Mouse (Mus musculus) cerebellum, adult 9-10 months (tissue): ENCODE measurements around the gene Ubash3b.

Experiments used
- DNase-seq: peaks from one replicate; pipeline ENCODE4 v3.0.0; 2022

Ubash3b gene

DNA sequence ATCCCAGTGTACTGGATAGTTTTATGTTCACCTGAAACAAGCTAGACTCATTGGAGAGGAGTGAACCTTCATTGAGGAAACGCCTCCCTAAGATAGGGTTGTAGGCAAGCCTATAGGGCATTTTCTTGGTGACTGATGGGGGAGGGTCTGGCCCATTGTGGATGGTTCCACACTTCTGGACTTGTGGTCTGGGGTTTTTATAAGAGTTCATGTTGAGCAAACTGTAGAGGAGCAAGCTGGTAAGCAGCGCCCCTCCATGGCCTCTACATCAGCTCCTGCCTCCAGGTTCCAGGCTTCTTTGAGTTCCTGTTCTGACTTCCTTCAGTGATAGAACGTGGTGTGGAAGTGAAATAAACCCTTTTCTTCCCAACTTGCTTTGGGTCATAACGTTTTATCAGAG, 866 bp upstream of the Ubash3b start:
- DNase-seq: no peak

DNA sequence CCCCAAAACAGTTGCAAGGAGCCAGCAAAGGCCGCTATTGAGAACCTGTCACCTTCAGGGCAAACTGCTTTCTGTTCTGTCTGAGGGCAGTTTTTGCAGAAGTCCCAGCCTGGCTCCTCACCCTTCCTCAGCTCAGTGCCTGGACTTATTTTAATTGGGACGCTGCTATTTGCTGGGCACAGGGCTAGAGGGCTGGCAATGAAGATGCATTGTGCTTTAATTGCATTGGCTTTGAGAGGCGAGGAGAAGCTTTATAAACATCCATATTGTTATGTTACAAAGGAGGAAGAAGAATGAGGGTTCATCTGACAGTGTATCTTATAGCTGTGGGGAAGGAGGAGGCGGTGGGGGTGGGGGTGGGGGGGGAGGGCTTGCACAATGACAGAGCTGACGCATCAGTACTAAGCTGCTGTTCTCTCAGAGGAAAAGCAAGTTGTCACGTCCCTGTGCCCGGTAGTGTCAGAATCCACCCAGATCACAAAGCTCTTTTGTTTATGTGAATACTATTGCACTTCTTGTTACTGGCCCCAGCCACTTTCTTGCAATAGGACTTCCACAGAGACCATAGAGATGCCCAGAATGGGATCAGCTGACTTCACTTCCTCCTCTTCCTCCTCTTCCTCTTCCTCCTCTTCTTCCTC, 841 bp downstream of the Ubash3b start:
- DNase-seq: no peak

DNA sequence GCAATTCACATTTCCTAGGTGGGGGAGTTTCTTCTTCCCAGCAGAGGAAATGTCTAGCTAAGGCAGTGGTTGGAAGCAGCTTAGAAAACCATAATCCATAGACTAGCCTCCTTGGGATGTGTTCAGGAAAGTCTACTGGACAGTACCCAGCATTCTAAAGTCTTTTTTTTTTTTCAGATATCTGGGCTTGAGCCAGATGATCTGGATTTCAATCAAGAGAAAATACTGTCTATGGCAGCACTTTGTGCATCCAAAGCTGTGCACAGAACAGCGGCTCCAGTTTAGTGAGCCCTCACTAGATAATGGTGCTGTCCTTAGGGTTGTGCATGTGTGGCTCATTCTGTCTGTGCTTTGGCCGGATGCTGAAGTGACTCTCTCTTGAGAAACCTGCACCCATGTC, 2.3 kb downstream of the Ubash3b start:
- peak; percentile 41 for DNase-seq

DNA sequence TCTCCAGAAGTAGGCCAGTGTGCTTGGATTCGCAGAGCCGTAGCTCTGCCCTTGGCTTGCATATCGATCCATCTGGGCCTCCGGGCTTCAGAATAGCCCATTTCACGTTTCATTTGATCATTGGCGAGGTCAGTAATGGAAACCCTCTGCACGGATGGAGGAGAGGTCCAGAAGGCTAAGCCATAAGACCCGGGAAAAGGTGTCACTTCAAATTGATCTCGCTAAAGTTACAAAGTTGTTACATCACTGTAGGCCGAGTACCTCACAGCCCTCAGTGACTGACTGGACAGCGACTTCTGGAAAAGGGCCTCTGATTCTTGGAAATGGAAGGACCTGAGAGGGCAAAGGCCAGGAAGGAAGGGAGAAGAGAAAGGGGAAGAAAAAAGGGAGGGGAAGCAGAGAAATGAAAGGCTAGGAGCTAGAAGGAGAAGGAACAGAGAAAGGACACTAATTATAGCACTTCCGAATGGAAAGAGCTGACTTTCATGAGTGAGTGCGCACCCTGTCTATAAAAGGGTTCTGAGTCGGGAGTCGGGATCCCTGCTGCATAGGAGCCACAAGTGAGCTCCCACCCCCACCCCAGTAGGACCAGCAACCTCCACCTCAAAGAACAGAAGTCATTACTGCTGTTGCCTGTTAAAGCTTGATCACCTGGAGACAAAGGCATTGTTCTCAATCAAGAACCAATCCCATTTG, 3.5 kb downstream of the Ubash3b start:
- no peak for DNase-seq

DNA sequence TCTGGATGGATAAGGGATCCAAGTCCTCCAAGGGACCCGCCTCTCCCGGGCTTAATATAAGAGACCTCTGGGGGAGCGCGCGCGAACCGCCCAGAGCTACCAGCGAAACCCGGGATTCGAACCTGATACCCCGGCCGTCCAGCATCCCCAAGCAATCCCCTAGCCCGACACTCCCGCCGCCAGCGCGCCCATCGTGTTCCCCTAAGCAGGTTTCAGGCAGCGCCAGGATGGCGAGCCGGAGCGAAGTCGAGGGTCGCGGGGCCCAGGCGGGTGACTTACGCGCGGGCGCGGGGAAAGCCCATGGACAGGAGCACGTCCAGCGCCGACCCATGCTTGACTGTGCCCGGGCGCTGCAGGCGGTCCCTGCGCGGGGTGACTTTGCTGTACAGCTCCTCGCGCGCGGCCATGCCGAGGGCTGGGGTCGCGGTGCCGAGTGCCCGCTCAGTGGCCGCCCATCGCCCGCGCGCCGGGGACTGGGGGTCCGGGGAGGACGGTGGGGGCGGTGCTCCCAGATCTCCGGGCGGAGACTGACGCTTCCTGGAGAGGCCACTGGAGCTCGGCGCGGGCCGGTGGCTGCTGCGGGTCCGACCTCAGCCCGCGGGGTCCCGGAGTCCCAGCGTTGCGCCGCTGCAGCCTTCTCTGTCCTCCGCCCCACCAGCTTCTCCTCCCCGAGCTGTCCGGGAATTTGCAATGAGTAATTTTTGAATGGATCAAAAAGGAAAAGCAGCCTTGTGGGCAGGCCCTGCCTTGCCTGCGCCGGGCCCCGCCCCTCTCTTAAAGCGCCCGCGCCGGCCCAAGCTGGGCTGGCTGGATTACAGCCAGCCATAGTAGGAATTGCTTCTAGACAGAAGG, 4.3 kb downstream of the Ubash3b start:
- DNase-seq: peak; percentile 93

DNA sequence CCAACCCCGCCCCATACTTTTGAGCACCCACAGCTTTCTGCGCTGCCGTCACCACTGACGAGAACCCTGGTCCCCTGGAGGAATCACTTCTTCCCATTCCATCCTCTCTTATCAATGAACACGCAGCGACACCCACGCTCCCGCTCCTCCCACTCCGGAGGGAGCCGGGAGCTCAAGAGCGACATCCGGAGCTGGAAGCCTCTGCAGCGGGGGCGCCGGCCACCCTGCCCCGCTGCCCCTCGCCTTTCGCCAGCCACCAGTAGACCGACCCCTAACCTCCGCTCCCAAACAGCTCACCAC, 4.8 kb downstream of the Ubash3b start:
- DNase-seq: no peak

DNA sequence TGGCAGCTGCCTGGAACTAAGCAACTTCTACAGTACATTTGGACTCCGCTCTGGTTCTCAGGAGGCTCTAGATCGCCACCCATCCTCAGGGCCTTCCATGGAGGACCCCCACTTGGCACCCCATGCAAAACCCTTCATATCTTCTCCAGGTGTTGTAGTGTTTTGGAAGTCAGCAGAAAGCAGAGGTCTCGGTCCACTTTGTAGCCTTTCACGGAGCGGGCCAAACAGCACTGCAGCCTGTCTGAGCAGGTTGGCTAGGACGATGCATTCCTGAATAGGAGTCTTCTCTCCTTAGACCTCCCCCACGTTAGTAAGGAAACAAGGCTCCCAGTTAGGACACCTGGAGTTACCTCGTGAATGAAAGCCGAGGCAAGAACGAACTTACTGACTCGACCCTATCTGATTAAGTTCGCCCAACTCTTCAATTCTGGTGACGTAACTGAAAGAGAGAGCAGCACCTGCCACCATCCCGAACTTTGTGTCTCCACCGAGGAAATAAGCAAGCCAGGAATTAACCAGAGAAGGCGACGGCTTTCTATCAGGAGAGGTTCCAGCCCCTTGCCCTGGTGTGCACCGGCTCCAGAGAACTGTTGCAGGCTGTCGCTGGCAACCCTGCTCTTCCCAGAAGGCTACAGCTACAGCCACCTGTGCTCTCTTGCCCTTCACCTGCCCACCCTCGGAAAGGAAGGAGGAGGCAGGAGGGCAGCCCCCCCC, 5.3 kb downstream of the Ubash3b start:
- peak; percentile 73 for DNase-seq

DNA sequence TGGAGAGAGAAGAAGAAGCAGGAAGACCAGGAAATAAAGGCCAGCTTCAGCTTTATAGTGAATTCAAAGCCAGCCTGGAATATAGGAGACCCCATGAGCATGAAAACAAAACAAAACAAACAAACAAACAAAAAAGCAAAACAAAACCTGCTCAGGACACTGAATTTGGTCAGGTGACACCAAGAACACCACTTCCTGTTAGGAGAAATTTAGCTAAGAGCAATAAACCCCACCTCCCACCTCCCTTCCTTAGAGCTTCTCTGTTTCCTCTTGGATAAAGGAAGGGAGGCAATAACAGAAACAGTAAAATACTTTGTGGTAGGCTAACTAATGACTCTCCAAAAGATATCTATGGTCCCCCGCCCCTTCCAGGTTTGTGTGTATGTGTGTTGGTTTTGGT, 7.5 kb downstream of the Ubash3b start:
- DNase-seq: no peak

DNA sequence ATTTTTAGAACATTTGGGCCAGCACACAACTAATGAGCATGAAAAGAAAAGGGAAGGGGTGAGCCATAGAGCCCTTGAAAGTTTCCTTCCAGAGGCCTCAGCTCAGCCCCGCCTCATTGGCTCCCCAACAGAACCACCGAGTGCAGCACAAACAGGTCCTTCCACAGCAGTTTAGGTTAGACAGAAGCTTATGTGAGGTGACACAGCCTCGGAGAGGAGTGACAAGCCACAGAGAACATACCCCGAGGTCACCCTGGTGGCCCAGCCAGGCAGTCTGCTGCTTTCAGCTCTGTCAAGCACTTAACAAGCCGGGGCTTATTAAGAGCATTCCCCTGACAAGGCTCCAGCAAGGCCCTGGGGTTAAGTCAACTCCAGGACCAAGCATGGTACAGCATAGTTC, 8.4 kb downstream of the Ubash3b start:
- DNase-seq: peak; percentile 55

DNA sequence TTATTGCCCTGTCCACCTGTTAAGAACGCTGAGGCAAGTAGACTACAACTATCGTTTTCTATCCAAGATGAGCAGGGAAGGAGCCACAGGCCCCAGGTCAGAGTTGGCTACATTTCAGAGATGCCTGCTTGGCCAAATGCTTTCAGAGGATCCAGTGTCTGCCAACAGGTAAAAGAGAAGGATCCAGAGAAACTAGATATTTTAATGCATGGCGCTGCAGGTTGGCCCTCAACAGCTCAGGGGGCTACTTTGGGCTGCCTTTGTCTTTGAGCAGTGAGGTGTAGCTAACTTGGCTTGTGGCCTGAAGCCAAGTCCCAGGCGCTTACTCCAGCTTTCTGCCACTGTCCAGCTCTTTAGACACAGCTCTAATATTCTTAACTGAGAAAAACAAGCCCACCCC, 10.0 kb downstream of the Ubash3b start:
- DNase-seq: peak; percentile 85

DNA sequence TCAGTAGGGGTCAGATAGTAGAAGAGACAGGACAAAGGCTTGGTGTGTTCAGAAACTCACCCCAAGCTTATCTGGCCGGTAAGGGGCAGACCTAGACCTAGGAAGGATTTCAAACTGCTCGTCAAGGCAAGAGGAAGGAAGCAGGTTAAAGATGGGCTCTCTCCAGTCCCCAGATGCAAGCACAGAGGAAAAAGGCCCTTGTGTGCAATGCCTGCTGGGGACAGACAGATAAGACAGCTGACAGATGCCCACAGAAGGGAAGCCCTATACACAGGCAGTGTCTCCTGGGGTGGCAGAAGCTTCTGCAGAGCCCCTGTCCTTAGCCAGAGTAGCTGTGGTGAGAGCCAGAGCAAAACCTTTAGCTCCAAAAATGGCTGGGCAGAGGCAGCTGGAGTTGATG, 11.6 kb downstream of the Ubash3b start:
- no peak for DNase-seq

DNA sequence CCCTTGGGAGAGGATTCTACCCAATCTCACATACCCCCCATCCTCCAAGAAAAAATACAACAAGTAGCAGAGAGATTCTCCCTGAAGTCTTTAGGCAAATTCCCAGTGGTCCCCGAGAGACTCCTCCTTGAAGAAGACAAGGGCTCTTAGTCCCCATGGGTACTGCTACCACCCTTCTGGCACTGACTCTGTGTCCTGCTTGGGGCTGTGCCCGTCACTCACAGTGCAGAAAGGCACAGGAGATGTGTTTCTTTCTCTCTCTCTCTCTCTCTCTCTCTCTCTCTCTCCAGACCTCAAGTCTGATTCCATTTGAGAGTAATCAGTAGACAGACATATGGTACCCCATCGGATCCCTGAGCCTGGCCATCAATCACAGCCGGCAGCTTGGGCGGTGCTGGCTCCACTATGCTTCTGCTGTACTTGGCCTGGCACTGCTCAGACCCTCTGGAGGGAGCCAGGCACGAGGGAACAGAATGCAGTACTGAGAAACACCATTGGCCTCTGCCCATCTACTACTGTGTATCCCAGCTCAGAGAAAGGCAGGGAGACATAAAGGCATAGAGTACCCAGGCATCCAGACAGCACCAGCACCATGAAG, 12.3 kb downstream of the Ubash3b start:
- DNase-seq: peak; percentile 89

DNA sequence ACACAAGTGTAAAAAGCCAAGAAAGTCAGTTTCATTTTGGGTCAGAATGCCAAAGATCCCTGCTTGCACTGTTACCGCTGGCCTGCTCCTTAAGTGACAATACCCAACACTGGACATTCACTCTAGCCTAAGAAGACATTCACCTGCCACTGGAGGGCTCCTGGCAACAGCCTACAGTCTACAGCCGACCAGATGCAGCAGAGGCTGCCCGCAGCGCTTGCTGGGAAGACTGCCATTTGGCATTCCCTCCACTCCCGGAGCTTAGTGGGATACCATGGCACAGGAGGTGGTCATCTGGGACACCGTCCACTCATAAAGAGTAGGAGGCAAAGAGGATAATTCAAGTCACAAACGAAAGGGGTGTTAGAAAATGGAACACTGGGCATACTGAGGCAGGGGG, 12.9 kb downstream of the Ubash3b start:
- peak; percentile 83 for DNase-seq

DNA sequence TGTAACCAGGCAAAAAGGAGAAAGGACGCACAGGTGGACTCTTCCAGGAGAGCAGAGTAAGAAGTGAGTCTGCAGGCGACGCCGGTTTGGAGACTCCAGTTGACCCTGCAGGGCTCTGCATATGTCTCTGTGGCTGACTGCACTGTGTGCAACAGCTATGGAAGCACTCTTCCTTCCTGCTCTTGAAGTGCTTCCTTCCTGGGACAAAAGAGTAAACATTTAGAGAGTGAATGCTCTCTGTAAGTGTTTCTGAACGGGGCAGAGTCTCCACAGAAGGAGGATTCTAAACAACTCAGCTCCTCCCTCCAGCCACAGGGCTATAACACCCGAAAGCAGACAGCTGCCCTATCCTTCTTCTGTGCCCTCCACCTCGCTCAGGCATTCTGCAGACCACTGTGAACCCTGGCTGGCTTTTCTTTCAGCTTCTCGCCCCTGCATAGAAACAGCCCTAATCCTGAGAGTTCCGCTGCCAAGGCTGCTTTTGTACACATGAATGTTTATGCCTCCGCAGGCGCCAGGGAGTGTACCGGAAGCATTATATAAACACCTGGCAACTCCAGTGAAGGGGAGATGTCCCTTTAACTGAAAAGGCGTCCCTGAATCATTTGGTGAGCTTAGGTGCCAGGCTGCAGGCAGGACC, 14.2 kb downstream of the Ubash3b start:
- DNase-seq: no peak

DNA sequence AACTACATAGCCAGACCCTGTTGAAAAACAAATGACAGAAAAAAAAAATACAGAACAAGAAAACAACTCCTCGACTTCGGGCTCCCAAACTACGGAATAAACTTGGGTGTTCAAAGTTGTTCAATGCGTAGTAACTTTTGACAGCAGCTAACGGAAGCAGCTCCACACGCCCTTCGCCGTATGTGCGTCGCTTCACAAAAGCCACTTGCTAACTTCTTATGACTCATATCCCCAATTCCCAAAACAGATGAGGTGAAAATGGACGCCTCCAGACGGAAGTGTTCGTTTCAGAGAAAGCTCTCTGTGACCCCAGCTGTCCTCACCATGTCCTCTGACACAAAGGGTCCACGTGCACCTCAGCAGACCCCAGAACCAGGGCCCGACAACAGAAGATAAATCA, 17.7 kb downstream of the Ubash3b start:
- no peak for DNase-seq

DNA sequence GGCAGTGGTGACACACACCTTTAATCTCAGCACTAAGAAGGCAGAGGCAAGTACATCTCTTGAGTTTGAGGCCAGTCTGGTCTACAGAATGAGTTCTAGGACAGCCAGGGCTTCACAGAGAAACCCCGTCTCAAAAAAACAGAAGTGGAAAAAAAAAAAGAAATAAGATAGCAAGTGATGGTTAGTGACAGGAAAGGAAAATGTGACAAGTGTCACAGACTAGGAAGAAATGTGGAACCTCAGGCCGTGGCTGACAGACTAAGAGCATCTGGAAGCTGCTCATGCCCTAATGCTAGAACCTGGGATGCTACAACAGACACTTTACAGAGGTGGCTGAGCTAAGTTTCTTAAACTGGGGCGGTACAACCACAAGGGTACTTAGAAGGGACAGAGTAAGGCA, 18.4 kb downstream of the Ubash3b start:
- DNase-seq: no peak

DNA sequence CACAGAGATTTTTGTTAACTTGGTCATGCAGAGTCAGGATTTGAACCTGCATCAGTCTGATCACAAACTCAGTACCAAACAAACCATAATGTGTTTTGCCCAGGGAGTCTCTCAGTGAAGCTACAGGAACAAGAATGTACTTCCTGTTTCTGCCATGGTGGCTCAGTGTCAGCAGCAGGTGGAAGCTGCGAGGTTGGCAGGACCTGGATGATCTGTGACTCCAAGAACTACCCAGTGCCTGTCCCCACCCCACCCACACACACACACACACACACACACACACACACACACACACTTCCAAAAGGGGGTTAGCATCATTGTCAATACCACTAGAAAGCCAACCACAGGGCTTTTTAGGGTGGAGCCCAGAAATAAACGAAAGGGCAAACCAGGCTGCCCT, 20.5 kb downstream of the Ubash3b start:
- no peak for DNase-seq

DNA sequence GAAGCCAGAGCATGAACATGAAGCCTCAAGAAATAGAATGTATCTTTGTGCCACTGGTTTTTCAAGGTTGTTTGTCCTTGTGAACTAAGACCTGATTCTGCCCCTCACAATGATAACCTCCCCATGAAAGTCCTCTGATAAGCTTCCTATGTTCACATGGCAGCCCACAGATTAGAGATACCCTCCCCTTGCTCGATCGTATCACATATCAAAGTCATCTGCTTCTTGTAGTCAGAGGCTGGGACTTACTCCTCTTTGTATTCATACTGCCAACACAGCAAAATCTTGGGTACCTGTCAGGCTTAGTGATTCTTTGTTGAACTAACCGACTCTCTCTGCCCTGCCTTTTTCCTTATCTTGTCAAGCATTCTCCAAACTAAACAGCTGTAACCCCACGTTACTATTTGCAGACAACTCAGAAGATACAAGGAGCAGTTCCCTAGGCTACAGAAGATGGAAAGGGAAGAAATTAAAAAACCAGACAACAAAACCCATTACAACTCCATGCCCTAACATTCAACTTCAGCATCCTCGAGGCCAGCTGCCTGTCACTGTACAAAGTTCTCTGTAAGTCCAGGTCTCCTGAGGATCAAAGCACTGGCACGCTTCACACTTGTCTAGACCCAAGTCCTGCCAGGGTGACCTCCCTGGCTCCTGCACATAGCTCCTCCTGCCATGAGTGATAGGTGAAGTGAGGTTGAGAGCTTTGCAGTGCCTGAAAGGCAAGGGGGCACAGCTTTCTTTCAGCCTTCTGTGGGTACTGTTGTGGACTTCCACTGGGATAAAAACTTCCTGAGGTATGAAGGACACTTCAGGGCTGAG, 22.3 kb downstream of the Ubash3b start:
- DNase-seq: no peak

DNA sequence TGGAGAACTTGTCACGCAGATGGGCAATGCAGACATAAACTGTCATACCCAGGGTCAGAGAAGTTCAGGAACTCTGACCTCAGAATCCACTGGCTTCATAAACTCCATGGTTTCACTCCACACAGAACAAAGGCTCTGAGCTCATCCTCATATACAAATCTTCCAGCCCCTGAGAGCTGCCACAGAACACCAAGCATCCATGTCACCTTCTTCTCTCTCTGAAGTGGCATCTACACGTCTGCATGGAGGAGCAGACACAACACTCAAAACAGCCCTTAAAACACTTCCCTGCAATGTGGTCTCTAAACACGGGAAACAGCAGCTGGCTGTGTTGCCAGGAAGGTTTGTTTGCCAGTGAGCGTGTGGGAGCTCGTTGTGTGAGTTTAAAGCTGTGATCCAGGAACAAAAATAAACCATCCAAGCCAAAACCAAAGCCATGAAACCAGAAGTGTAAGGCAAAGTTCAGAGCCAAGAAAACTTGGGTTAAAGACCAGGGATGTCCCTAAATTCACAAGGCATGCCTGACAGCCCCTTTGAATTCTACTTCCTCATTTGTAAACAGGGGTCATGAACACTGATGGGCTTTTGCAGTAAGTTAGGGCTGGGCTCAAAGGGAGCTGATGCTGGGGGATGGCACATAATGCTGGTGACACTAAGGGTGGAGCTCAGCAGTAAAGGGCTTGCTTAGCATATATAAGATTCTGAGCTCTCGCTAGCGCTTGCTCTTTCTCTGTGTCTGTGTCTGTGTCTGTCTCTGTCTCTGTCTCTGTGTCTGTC, 24.6 kb downstream of the Ubash3b start:
- DNase-seq: no peak

DNA sequence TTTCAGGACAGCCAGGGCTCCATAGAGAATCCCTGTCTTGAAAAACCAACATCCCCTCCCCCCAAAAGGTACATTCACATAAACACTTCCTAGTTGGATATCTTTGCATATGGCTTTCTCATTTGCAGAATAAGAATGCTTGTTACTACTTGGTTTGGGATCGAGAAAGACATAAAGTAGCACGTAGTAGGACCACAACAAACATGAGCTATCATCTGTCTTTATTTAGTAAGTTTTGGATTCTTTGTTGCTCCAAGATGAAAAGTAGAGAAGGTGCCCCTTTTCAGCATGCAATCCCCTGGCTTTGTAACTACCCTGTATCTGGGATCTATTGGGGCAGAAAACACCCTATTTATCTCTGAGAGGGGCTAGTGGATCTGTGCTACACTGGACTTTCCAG, 25.2 kb downstream of the Ubash3b start:
- no peak for DNase-seq

DNA sequence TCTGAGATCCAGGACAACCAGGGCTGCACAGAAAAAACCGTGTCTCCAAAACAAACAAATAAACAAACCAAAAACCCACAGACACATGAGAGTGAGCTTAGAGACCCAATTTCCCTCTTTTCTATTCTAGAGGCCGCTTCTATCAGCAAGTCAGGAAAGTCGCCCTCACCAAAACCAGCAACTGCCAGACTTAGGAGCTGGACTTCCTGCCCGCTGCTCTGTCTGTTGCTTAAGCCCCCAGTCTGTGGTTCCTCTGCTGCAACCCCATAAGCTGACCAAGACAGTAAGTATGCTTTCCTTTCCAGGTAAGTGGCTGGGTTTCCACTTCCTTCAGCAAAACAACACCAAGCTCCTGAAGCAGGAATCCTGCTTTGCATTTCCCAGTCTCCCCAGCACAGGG, 26.6 kb downstream of the Ubash3b start:
- no peak for DNase-seq
